Mouse (Mus musculus): ENCODE results near the gene Ccdc194.

Ccdc194 gene

DNA sequence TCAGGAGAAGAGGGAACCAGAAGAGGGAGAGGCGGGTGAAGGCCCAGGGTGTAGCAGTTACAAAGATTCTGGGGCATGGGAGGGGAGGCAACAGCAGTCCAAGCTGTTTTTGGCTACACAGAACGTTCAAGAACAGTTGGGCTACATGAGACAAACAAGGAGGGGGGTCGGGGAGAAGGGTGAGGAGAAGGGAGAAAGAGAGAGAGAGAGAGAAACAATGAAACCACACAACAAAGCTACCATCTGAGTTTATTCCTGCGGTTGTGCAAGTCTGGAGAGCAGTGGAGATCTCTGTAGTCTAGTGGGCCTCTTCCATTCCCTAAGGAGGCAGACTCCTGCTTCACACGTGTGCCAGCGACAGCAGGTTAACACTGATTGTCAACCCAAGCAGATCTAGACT is 28.5 kb upstream of the Ccdc194 start:
- DNase-seq (ENCODE audit: low spot score in 2 of 2) = no peak

DNA sequence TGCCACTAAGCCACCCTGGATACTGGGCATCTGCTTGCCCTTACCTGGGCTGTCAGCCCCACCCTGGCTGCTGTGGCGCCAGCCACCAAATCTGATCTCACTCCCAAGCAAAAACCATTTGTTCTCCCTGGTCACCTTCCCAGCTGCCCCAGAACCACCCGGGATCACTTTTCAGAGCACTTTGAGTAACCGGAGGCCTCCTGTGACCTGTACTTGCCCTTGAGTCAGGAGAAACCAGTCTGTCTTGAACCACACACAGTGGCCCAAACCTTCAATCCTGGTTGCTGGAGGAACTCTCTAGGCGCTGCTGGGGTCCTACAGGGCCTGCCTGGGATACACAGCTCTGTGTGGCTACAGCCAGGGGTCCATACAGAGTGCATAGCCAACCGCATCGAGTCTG is 27.3 kb upstream of the Ccdc194 start:
- DNase-seq (ENCODE audit: low spot score in 2 of 2) = no peak

DNA sequence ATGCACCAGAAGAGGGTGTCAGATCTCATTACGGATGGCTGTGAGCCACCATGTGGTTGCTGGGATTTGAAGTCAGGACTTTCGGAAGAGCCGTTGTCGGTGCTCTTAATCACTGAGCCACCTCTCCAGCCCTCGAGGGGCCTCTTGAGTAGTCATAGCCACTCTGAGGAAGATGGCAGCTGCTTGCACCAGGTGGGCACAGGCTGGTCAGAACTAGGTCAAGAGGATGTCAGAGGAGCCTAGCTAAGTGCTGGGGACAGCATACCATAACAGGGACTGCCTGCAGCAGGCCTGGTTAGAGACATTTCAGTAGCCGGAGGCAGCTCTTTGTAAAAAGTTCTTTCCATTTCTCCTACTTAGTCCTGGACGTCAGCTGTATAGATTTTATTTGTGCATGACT is 25.2 kb upstream of the Ccdc194 start:
- DNase-seq (ENCODE audit: low spot score in 2 of 2) = no peak

DNA sequence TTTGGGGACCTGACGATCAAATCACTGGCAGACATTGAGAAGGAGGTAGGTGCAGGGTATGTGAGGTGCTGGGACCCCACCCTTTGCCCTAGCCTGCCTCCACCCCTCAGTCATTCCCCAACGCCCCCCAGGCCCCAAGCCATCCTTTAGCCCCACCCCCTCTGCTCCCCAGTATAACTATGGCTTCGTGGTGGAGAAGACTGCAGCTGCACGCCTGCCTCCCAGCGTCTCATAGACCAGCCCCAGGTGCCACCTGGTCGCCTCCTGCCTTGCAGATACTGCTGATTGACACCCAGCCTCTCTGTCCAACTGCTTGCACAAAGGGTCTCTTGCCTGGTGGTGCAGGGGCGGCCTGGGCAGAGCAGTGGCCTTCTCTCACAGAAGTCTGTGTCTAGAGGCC is 22.1 kb upstream of the Ccdc194 start:
- no peak for DNase-seq (ENCODE audit: low spot score in 2 of 2)

DNA sequence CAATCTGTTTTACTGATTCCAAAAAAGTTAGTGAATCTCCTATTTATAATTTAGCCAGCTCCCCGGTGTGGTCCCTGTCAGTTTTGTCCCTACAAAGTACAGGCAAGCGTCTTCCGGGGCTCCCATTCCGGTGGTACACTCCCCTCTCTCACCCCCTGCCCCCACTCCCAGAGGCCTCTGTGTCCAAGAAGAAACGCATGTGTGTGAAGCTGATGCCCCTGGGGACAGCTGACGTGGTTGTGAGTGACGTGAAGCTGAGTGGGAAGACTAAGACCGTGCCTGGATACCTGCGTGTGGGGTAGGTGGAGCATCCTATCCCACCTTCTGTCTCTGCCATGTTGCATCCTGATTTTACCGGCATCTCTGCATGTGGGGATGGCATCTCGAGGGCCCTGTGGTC is 19.5 kb upstream of the Ccdc194 start:
- no peak for DNase-seq (ENCODE audit: low spot score in 2 of 2)

DNA sequence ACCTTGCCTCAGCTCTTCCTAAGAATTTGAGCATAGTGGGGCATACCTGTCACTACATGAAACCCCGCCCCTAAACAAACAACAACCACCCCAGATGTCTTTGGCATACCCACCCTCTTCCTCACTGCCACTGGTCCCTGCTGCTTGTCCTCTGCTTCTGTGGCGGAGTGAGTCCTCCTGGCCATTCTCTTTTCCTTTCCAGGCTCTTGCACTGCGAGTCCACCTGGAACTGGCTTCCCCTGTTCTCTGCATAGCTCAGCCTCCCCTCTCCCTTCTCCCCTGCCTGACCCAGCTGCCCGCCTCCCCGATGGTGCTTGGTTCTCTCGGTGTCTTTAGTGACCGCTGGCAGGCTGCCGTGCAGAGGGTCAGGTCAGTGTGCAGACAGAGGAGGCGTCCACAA is 18.2 kb upstream of the Ccdc194 start:
- no peak for DNase-seq (ENCODE audit: low spot score in 2 of 2)

GRCm38 (mm10) chr8:71542632-71543343 is 17.3 kb upstream of the Ccdc194 start, which contains the start of gene Mvb12a:
Gene Mvb12a, plus strand, starts transcription at chr8:71542922.
- DNase-seq (ENCODE audit: low spot score in 2 of 2) = peak; percentile 78 to 92

GRCm38 (mm10) chr8:71537028-71537867 is 11.7 kb upstream of the Ccdc194 start, which contains the start of gene Bst2:
Gene Bst2, minus strand, starts transcription at chr8:71537456.
- DNase-seq (ENCODE audit: low spot score in 2 of 2) = no peak

DNA sequence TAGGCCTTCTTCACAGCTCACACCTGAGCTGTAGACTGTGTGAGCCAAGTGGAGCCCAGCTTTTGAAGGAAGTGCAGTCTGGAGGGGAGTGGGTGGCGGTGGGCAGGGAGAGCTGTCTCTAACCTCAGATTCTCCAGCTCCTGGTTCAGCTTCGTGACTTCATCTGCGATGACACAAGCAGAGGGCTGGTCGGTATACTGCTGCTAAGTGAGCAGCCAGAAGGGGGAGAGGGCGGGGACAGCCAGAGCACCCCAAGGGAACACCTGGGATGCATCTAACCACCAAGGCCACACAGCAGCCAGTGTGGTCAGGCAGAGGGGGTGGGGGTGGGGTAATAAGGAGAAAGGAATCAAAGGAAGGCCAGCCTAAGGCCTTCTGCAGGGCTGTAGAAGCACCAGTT is 10.2 kb upstream of the Ccdc194 start:
- no peak for DNase-seq (ENCODE audit: low spot score in 2 of 2)

- no peak for DNase-seq (ENCODE audit: low spot score in 2 of 2)
Measured at GRCm38 (mm10) chr8:71534263-71534810, 8.8 kb upstream of the Ccdc194 start.

DNA sequence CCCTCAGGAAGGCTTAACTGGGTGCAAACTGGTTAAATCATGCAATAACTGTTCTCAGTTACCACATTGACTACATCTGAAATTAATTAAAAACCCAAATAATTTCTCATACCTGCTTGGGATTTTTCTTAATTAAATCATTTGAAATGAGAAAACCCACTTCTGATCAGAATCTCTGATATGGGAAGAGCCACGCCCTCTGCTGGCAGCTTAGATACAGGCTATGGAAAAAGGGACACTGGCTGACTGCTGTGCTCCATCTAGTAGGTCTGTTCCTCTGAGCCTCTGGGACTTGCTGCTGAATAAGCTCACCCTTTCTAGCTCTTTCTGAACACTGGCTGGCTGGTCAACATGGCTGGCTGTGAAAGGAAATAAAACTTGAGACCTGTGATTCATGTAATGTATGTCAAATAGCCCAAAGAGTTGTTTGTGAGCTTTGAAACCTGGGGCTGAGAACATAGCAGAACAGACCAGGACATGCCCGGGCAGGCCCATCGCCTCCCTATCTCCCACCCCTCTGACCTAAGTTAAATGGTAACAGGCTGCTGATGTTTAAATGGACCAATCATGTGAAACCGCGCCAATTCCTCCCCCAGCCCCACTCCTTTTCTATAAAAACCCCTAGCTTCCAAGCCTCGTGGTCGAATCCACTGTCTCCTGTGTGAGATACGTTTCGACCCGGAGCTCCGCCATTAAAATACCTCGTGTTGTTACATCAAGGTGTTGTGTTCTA is 5.4 kb upstream of the Ccdc194 start:
- DNase-seq (ENCODE audit: low spot score in 2 of 2) = peak in 1 of 2 experiments; percentile 21

- no peak for DNase-seq (ENCODE audit: low spot score in 2 of 2)
Measured at GRCm38 (mm10) chr8:71528362-71529073, 3.0 kb upstream of the Ccdc194 start.

DNA sequence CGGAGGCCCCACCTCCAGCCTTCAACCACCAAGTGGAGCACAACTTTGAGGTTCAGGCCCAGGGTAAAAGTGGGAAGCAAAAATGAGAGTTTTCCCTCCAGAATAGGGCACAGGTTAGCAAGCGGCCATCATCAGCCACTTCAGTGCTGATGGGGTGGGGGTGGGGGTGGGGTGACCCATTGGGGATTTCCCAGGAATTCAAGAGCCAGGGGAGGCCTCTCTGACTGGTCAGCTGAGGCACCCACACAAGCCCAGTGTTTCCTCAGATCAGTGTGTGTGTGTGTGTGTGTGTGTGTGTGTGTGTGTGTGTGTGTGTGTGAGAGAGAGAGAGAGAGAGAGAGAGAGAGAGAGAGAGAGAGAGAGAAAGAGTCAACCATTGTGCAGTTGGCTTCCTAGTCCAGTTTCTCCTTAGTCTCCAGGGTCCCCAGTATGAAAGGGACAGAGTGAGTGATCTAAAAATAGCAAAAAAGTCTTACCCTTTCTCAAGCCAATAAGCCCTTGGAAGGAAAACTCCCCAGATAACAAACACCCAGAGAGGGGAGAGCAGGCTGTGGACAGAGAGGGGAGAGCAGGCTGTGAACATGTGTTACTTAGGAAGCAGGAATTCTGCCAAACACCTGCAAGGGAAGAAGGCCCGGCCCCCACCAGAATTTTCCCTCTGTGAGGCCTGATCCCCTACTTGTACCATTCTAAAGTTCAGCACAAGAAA is 1.8 kb upstream of the Ccdc194 start:
- DNase-seq (ENCODE audit: low spot score in 2 of 2) = no peak

DNA sequence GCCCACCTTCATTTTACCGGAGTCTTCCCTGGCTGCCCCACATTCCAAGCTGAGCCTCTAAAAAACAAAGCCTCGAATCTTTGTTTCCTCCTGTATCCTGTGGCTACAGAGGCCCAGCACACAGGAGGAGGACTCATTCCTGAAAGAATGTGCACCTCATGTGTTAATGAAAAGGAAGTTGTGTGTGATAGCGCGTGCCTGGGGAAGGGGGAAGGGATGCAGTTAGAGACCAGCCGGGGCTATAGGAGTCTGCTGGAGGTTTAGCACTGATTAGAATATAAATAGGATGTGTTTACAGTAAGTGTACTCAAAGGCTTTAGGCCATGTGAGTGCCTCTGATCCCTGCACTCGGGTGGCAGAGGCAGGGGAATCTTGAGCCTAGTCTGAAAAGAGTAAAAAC is 761 bp upstream of the Ccdc194 start:
- DNase-seq (ENCODE audit: low spot score in 2 of 2) = no peak

DNA sequence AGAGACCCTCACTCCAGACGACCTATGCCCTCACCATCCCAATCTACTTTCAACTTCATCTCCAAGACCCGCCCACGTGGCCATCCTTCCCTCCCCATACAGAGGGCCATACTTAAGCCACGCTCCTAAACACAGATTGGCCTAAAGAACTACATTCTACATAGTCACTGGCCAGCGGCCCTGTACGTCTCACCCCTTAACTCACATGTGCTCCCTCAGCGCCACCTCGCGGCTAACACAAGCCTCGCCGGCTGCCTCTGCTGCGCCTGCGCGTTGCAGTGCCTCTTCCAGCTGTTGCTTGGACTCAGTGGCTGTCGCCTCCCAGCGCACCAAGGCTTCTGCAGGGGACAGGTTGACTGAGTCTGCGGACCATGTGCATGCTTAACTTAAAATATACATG is 3.9 kb downstream of the Ccdc194 start:
- DNase-seq (ENCODE audit: low spot score in 2 of 2) = peak; percentile 90 to 97

GRCm38 (mm10) chr8:71519037-71519825 is 6.3 kb downstream of the Ccdc194 start:
- peak in 1 of 2 experiments; percentile 66 for DNase-seq (ENCODE audit: low spot score in 2 of 2)

- DNase-seq (ENCODE audit: low spot score in 2 of 2) = no peak
Measured at GRCm38 (mm10) chr8:71516786-71517185, 8.7 kb downstream of the Ccdc194 start.

DNA sequence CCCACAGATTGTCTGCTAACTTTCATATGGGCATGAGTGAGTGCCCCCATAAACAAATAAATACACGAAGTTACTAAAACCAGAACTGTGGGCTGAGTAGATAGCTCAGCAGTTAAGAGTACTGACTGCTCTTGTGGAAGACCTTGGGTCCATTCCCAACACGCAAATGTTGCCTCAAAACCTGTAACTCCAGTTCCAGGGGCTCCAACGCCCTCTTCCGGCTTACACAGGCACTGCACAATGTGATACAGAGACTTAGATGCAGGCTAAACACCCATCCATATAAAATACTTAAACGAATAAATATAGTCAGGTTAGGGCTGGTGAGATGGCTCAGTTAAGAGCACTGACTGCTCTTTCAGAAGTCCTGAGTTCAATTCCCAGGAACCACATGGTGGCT is 10.5 kb downstream of the Ccdc194 start:
- no peak for DNase-seq (ENCODE audit: low spot score in 2 of 2)

- no peak for DNase-seq (ENCODE audit: low spot score in 2 of 2)
Measured at GRCm38 (mm10) chr8:71513018-71513754, 12.3 kb downstream of the Ccdc194 start.

All from cerebellum, postnatal 4 days (tissue).